In the genomic region with DNA sequence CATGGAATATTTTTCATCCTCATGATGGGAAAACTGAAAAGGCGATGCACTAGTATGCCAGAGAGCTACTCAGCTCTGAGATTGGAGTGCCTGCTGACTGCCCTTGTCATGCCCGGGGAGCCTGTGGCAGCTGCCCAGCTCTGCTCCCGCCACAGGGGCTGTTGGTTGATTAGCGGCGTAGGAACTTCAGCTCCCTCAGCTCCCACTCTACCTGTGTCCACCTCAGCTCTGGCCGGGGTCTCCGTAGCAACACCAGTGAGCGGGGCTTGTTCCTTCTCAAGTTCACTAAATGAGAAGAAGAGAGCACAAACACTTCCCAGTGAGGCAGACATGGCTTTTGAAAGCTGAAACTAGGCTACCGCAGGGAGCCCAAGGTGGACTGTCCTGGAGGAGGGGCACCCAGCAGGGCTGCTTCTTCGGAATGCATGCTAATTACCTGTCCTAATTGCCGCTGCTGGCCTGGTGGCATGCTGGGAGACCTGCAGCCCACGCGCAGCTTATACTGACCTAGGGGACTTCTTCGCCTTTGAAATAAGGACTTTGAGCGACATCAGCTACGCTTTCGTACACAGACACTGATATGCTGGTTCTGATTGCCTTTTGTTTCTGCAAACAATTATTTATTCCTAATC, we compare ENCODE assay signal across 8 mouse cellular contexts.
DNase-seq lines count a peak whose midpoint lies in the region; ATAC-seq lines count a peak whose summit lies in the region.

No protein-coding gene starts in this region.

- no peaks in the 10 kb centered on the region for H3K27me3 ChIP-seq in kidney, embryonic 15.5 days

- peak overlapping the region; percentile 23 for H3K4me3 ChIP-seq in kidney, embryonic 15.5 days (replicated peaks)
- H3K4me3 ChIP-seq in brown adipose tissue, adult 24 weeks (ENCODE audit: insufficient read depth, low read depth, low read length): peak overlapping the region; percentile 30

- intact Hi-C loops in gastrocnemius, postnatal 14 days (cut with DNase I; ENCODE audit: low total_unique reads): no loop called here

- H3K9ac ChIP-seq in kidney, embryonic 15.5 days: no peak overlapping the region

- WGBS in kidney, embryonic 15.5 days: 20% methylated on average over 17 of the region's 17 CpGs

- peak overlapping the region; percentile 55 for H3K4me2 ChIP-seq in kidney, embryonic 15.5 days

- ATAC-seq in kidney, embryonic 15.5 days (replicated peaks; ENCODE audit: low FRiP score): peak; percentile 22; the same call in 1 of the 2 replicates
- ATAC-seq in megakaryocyte progenitor cell, adult 5-6 weeks (replicated peaks; ENCODE audit: poor library complexity): peak; percentile 41

- H3K27ac ChIP-seq in kidney, embryonic 15.5 days: no peak overlapping the region
- H3K27ac ChIP-seq in brown adipose tissue, adult 24 weeks (replicated peaks; ENCODE audit: low read depth, low read length): no peak overlapping the region

- no peaks in the 10 kb centered on the region for H3K9me3 ChIP-seq in kidney, embryonic 15.5 days (replicated peaks)

- DNase-seq in kidney, adult 9 months: no peak
- DNase-seq in heart, postnatal 4 days: peak; percentile 30
- no peak for DNase-seq in adrenal gland, adult (ENCODE audit: inconsistent age in 2 of 2, low spot score in 1 of 2)
- DNase-seq in gastrocnemius, postnatal 14 days: no peak
- no peak for DNase-seq in testis, postnatal 10 days (ENCODE audit: low spot score)

- H3K36me3 ChIP-seq in kidney, embryonic 15.5 days: no peaks in the 10 kb centered on the region

- H3K4me1 ChIP-seq in kidney, embryonic 15.5 days: peaks cover 15% of the 10 kb centered on the region
- no peaks in the 10 kb centered on the region for H3K4me1 ChIP-seq in brown adipose tissue, adult 24 weeks (ENCODE audit: control insufficient read depth, insufficient read depth, insufficient read length, low read length)
